Mouse (Mus musculus) C2C12 (cell line): ENCODE data around the gene Akap7.

ENCODE experiments used
- CEBPB ChIP-seq: IDR thresholded peaks from one replicate; pipeline ENCODE4 v1.6.1; 2011; ENCODE audit warnings: low read depth, mild to moderate bottlenecking, control low read depth, moderate library complexity
- CTCF ChIP-seq: IDR thresholded peaks from one replicate; pipeline ENCODE4 v1.5.1; 2011; ENCODE audit not compliant: control insufficient read depth, insufficient read depth, insufficient read length
- MYOG ChIP-seq: IDR thresholded peaks from one replicate; pipeline ENCODE4 v1.6.1; 2011; ENCODE audit not compliant: control insufficient read depth, insufficient read length; ENCODE audit errors: extremely low read depth

DNA sequence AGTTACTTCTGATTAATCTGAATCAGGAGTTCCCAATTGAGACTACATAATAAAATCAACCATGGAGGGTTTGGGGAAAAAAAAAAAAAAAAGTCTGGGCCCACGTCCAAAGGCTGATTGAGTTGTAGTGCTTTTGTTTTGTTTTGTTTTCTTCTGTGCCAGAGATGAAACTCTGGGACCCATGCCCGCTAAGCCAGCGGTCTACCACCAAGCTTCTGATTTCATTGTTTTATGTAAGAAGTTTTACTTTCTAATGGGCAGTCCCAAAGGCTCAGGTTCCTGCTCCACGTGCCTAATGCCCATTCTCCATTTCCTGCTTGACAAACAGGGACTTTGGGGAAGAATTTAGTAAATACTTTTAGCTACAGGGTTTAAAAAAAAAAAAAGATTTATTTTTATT lies 18.0 kb upstream of the Akap7 start:
- TF ChIP-seq MYOG, result no peak
- TF ChIP-seq CTCF, result no peak
- TF ChIP-seq CEBPB, result no peak
